Mouse (Mus musculus) intestine, embryonic 15.5 days (tissue): ENCODE data around the gene Iqce. TPM values are rescaled to one million over a fixed set of nuclear protein-coding genes. Genes with fewer than 3 reads are reported as not detected.
A peak's percentile ranks its signal among the peaks of the same experiment; 100 is the strongest.

ENCODE experiments used
- ATAC-seq: fragments of 200-750 bp; cut with Nextera tagmentation; 2 replicates; pipeline ENCODE4 v1.8.0; 2017; ENCODE audit warnings: moderate TSS enrichment, moderate library complexity
- H3K27ac ChIP-seq: fragments of 300-500 bp; sonication (generic); 2 replicates; pipeline ENCODE4 v1.5.1; 2015; ENCODE audit warnings: mild to moderate bottlenecking, inconsistent platforms
- H3K27me3 ChIP-seq: fragments of 300-500 bp; sonication (generic); replicated peaks from 2 replicates; pipeline ENCODE4 v1.6.1; 2015; ENCODE audit warnings: inconsistent platforms
- H3K36me3 ChIP-seq: fragments of 300-500 bp; sonication (generic); 2 replicates; pipeline ENCODE4 v1.6.1; 2015; ENCODE audit warnings: inconsistent platforms
- H3K4me1 ChIP-seq: fragments of 300-500 bp; sonication (generic); replicated peaks from 2 replicates; pipeline ENCODE4 v1.6.1; 2015; ENCODE audit warnings: inconsistent platforms
- H3K4me2 ChIP-seq: fragments of 300-500 bp; sonication (generic); replicated peaks from 2 replicates; pipeline ENCODE4 v1.6.1; 2015; ENCODE audit warnings: mild to moderate bottlenecking, inconsistent platforms
- H3K4me3 ChIP-seq: fragments of 300-500 bp; sonication (generic); replicated peaks from 2 replicates; pipeline ENCODE4 v1.5.1; 2015; ENCODE audit warnings: inconsistent platforms
- H3K9ac ChIP-seq: fragments of 300-500 bp; sonication (generic); 2 replicates; pipeline ENCODE4 v1.6.1; 2015; ENCODE audit warnings: inconsistent platforms
- H3K9me3 ChIP-seq: fragments of 300-500 bp; sonication (generic); 2 replicates; pipeline ENCODE4 v1.6.1; 2016; ENCODE audit warnings: inconsistent platforms
- WGBS: fragments of 180-500 bp; shearing (Covaris S2); methylation state at CpG from one replicate; pipeline ENCODE4 v1.1.7; 2015; 5-methylcytosine and 5-hydroxymethylcytosine counted together
- polyA plus RNA-seq: library from polyadenylated mRNA; unstranded; fragments of >200 nt; fragmentation: Nextera tagmentation; extraction: Ambion mirVana; gene quantifications from 2 replicates; pipeline ENCODE4 v1.2.1, GENCODE M21; 2015

Gene Iqce
- polyA plus RNA-seq, 1 experiment from 2014 or later = 18.8 TPM

GRCm38 (mm10) chr5:140642076-140642475 lies 60.1 kb downstream of the Iqce start:
- peaks cover 52% of the 10 kb centered on the region for H3K4me1 ChIP-seq
- no peak overlapping the region for H3K27ac ChIP-seq
- peaks cover 18% of the 10 kb centered on the region for H3K36me3 ChIP-seq
- no peak overlapping the region for H3K4me2 ChIP-seq
- H3K27me3 ChIP-seq = no peaks in the 10 kb centered on the region
- no peak overlapping the region for H3K9ac ChIP-seq
- ATAC-seq = no peak
- 77% methylated on average over 3 of the region's 3 CpGs for WGBS
- no peaks in the 10 kb centered on the region for H3K9me3 ChIP-seq
- no peak overlapping the region for H3K4me3 ChIP-seq

GRCm38 (mm10) chr5:140641254-140641928 lies 60.8 kb downstream of the Iqce start:
- H3K4me1 ChIP-seq = peaks cover 45% of the 10 kb centered on the region
- no peaks in the 10 kb centered on the region for H3K9me3 ChIP-seq
- H3K27me3 ChIP-seq = no peaks in the 10 kb centered on the region
- H3K27ac ChIP-seq = 0 out of 2 replicates have a peak overlapping the region, but pooled peaks have one; percentile 52
- 51% methylated on average over 10 of the region's 10 CpGs for WGBS
- no peak overlapping the region for H3K4me2 ChIP-seq
- H3K36me3 ChIP-seq = peaks cover 21% of the 10 kb centered on the region
- H3K9ac ChIP-seq = no peak overlapping the region
- ATAC-seq = peak; percentile 30
- no peak overlapping the region for H3K4me3 ChIP-seq

GRCm38 (mm10) chr5:140640812-140641211 lies 61.4 kb downstream of the Iqce start:
- no peak overlapping the region for H3K4me3 ChIP-seq
- H3K27me3 ChIP-seq = no peaks in the 10 kb centered on the region
- ATAC-seq = no peak
- no peak overlapping the region for H3K9ac ChIP-seq
- peaks cover 39% of the 10 kb centered on the region for H3K4me1 ChIP-seq
- no peak overlapping the region for H3K4me2 ChIP-seq
- WGBS = 77% methylated on average over 2 of the region's 2 CpGs
- peaks cover 21% of the 10 kb centered on the region for H3K36me3 ChIP-seq
- H3K27ac ChIP-seq = no peak overlapping the region
- H3K9me3 ChIP-seq = no peaks in the 10 kb centered on the region

GRCm38 (mm10) chr5:140639871-140640270 lies 62.3 kb downstream of the Iqce start:
- ATAC-seq = no peak
- H3K9ac ChIP-seq = no peak overlapping the region
- peaks cover 24% of the 10 kb centered on the region for H3K36me3 ChIP-seq
- WGBS = 79% methylated on average over 14 of the region's 14 CpGs
- peaks cover 30% of the 10 kb centered on the region for H3K4me1 ChIP-seq
- H3K4me3 ChIP-seq = no peak overlapping the region
- no peaks in the 10 kb centered on the region for H3K27me3 ChIP-seq
- no peak overlapping the region for H3K4me2 ChIP-seq
- H3K9me3 ChIP-seq = no peaks in the 10 kb centered on the region
- H3K27ac ChIP-seq = no peak overlapping the region

- Histone ChIP-seq H3K9me3 (no peaks in the 10 kb centered on the region), H3K4me1 (peaks cover 27% of the 10 kb centered on the region), H3K36me3 (peaks cover 29% of the 10 kb centered on the region), H3K9ac (no peak overlapping the region), H3K4me3 (no peak overlapping the region), H3K27ac (no peak overlapping the region), H3K4me2 (no peak overlapping the region), H3K27me3 (no peaks in the 10 kb centered on the region)
- no peak for ATAC-seq
- 93% methylated on average over 4 of the region's 4 CpGs for WGBS
These were observed 62.9 kb downstream of the Iqce start for GRCm38 (mm10) chr5:140639312-140639711.

GRCm38 (mm10) chr5:140638484-140638883 lies 63.7 kb downstream of the Iqce start:
- Histone ChIP-seq H3K4me1 (peaks cover 23% of the 10 kb centered on the region), H3K36me3 (peaks cover 32% of the 10 kb centered on the region), H3K4me3 (no peak overlapping the region), H3K9me3 (no peaks in the 10 kb centered on the region), H3K27ac (no peak overlapping the region), H3K9ac (no peak overlapping the region), H3K4me2 (no peak overlapping the region), H3K27me3 (no peaks in the 10 kb centered on the region)
- 91% methylated on average over 6 of the region's 6 CpGs for WGBS
- ATAC-seq = no peak

GRCm38 (mm10) chr5:140637989-140638388 lies 64.2 kb downstream of the Iqce start:
- H3K27me3 ChIP-seq = no peaks in the 10 kb centered on the region
- H3K27ac ChIP-seq = no peak overlapping the region
- H3K4me2 ChIP-seq = no peak overlapping the region
- no peak overlapping the region for H3K9ac ChIP-seq
- WGBS = 87% methylated on average over 3 of the region's 3 CpGs
- H3K9me3 ChIP-seq = no peaks in the 10 kb centered on the region
- no peak overlapping the region for H3K4me3 ChIP-seq
- peaks cover 37% of the 10 kb centered on the region for H3K36me3 ChIP-seq
- no peak for ATAC-seq
- peaks cover 21% of the 10 kb centered on the region; the same call in 1 of the 2 replicates for H3K4me1 ChIP-seq

- ATAC-seq = no peak
- Histone ChIP-seq H3K4me3 (no peak overlapping the region), H3K27ac (0 out of 2 replicates have a peak overlapping the region, but pooled peaks have one; percentile 7), H3K4me2 (no peak overlapping the region), H3K36me3 (peaks cover 45% of the 10 kb centered on the region), H3K27me3 (no peaks in the 10 kb centered on the region), H3K9ac (no peak overlapping the region), H3K9me3 (no peaks in the 10 kb centered on the region), H3K4me1 (peaks cover 12% of the 10 kb centered on the region; the same call in 1 of the 2 replicates)
- WGBS = 85% methylated on average over 6 of the region's 6 CpGs
These were observed 65.1 kb downstream of the Iqce start for GRCm38 (mm10) chr5:140637058-140637410.

- Histone ChIP-seq H3K9ac (no peak overlapping the region), H3K9me3 (no peaks in the 10 kb centered on the region), H3K27me3 (no peaks in the 10 kb centered on the region), H3K27ac (no peak overlapping the region), H3K4me1 (peaks cover 11% of the 10 kb centered on the region; the same call in 1 of the 2 replicates), H3K36me3 (peaks cover 50% of the 10 kb centered on the region), H3K4me3 (no peak overlapping the region), H3K4me2 (no peak overlapping the region)
- no peak for ATAC-seq
- 83% methylated on average over 7 of the region's 7 CpGs for WGBS
These were observed 65.7 kb downstream of the Iqce start for GRCm38 (mm10) chr5:140636316-140637057.

- Histone ChIP-seq H3K27ac (no peak overlapping the region), H3K4me3 (no peak overlapping the region), H3K4me1 (0 out of 2 replicates have a peak, but pooled peaks cover under 1% of the 10 kb centered on the region), H3K4me2 (no peak overlapping the region), H3K36me3 (peaks cover 54% of the 10 kb centered on the region), H3K9ac (no peak overlapping the region), H3K27me3 (no peaks in the 10 kb centered on the region), H3K9me3 (no peaks in the 10 kb centered on the region)
- 93% methylated on average over 26 of the region's 26 CpGs for WGBS
- ATAC-seq = no peak
These were observed 67.1 kb downstream of the Iqce start for GRCm38 (mm10) chr5:140634798-140635722.

GRCm38 (mm10) chr5:140633432-140633831 lies 68.7 kb downstream of the Iqce start:
- no peak overlapping the region for H3K27ac ChIP-seq
- H3K9me3 ChIP-seq = no peaks in the 10 kb centered on the region
- no peak overlapping the region for H3K4me3 ChIP-seq
- WGBS = 92% methylated on average over 7 of the region's 7 CpGs
- H3K4me1 ChIP-seq = no peaks in the 10 kb centered on the region
- no peak for ATAC-seq
- H3K9ac ChIP-seq = no peak overlapping the region
- H3K4me2 ChIP-seq = no peak overlapping the region
- H3K36me3 ChIP-seq = peaks cover 70% of the 10 kb centered on the region
- H3K27me3 ChIP-seq = no peaks in the 10 kb centered on the region

GRCm38 (mm10) chr5:140628995-140629394 lies 73.2 kb downstream of the Iqce start:
- WGBS = 88% methylated on average over 9 of the region's 9 CpGs
- H3K27me3 ChIP-seq = no peaks in the 10 kb centered on the region
- no peak overlapping the region for H3K27ac ChIP-seq
- no peak overlapping the region for H3K4me3 ChIP-seq
- H3K9me3 ChIP-seq = no peaks in the 10 kb centered on the region
- ATAC-seq = no peak
- peaks cover 77% of the 10 kb centered on the region for H3K36me3 ChIP-seq
- H3K4me1 ChIP-seq = peaks cover 9% of the 10 kb centered on the region
- H3K9ac ChIP-seq = no peak overlapping the region
- H3K4me2 ChIP-seq = no peak overlapping the region
